Mouse (Mus musculus) cerebellum, adult 2 months (tissue): ENCODE results near the gene Elfn1. TPM values are rescaled to one million over a fixed set of nuclear protein-coding genes. Genes with fewer than 3 reads are reported as not detected.

ENCODE experiments used
- DNase-seq, 2 experiments: peaks; one replicate each; pipeline ENCODE4 v3.0.0; 2021
- H3K27ac ChIP-seq: fragments of 200-500 bp; 2 replicates; pipeline ENCODE4 v1.5.1; 2012; ENCODE audit warnings: low read length, control low read depth, inconsistent platforms; ENCODE audit not compliant: insufficient read depth
- H3K27me3 ChIP-seq: fragments of 200-500 bp; 2 replicates; pipeline ENCODE4 v1.6.1; 2012; ENCODE audit warnings: inconsistent platforms, mild to moderate bottlenecking, low read length, moderate library complexity; ENCODE audit not compliant: control insufficient read depth, insufficient read depth
- H3K4me1 ChIP-seq: fragments of 200-500 bp; 2 replicates; pipeline ENCODE4 v1.6.1; 2011; ENCODE audit warnings: low read length; ENCODE audit not compliant: control insufficient read depth, insufficient read depth
- H3K4me3 ChIP-seq: fragments of 200-500 bp; replicated peaks from 2 replicates; pipeline ENCODE3; 2011; ENCODE audit warnings: mild to moderate bottlenecking, low read depth, low read length, control low read depth; ENCODE audit not compliant: insufficient read depth
- CTCF ChIP-seq: fragments of 200-500 bp; IDR thresholded peaks from 2 replicates; pipeline ENCODE4 v1.5.1; 2011; ENCODE audit warnings: low read depth, mild to moderate bottlenecking, control low read depth, low read length, moderate library complexity, borderline replicate concordance; ENCODE audit not compliant: insufficient read depth
- POLR2A ChIP-seq: fragments of 200-500 bp; IDR thresholded peaks from 2 replicates; pipeline ENCODE4 v1.6.1; 2011; ENCODE audit warnings: low read length, control low read depth, borderline replicate concordance; ENCODE audit not compliant: insufficient read depth
- WGBS: fragments of 180-500 bp; shearing (Covaris S2); methylation state at CpG from one replicate; pipeline ENCODE4 v1.1.7; 2018; 5-methylcytosine and 5-hydroxymethylcytosine counted together
- polyA plus RNA-seq: library from polyadenylated mRNA; depleted of rRNA; stranded (reverse); fragments of >200 nt; gene quantifications from 2 replicates; pipeline ENCODE4 v1.2.3, GENCODE M21; 2012

Gene Elfn1
- polyA plus RNA-seq, 1 experiment, result 8.6 TPM

GRCm38 (mm10) chr5:139907241-139907640, 502 bp upstream of the Elfn1 start:
- Histone ChIP-seq H3K4me1 (peaks cover 6% of the 10 kb centered on the region), H3K27ac (no peak overlapping the region), H3K4me3 (no peak overlapping the region), H3K27me3 (peaks cover 10% of the 10 kb centered on the region; the same call in 1 of the 2 replicates)
- peak; percentile 26 to 30 for DNase-seq
- under 1% methylated on average over 19 of the region's 19 CpGs for WGBS
- TF ChIP-seq POLR2A, result no peak
- TF ChIP-seq CTCF, result peak; percentile 32; the same call in 1 of the 2 replicates

GRCm38 (mm10) chr5:139908243-139908810, 584 bp downstream of the Elfn1 start:
- under 1% methylated on average over 78 of the region's 78 CpGs for WGBS
- DNase-seq, result no peak
- H3K27ac ChIP-seq, result no peak overlapping the region
- peak overlapping the region; percentile 53 for H3K4me3 ChIP-seq
- H3K4me1 ChIP-seq, result peaks cover 6% of the 10 kb centered on the region
- peaks cover 10% of the 10 kb centered on the region; the same call in 1 of the 2 replicates for H3K27me3 ChIP-seq
- TF ChIP-seq POLR2A (no peak), CTCF (no peak)

- WGBS, result under 1% methylated on average over 50 of the region's 50 CpGs
- DNase-seq, result no peak
- Histone ChIP-seq H3K27ac (no peak overlapping the region), H3K27me3 (peaks cover 10% of the 10 kb centered on the region; the same call in 1 of the 2 replicates), H3K4me3 (peak overlapping the region; percentile 53), H3K4me1 (peaks cover 6% of the 10 kb centered on the region)
- TF ChIP-seq CTCF (no peak), POLR2A (no peak)
Measured at GRCm38 (mm10) chr5:139908811-139909627, 1.3 kb downstream of the Elfn1 start.

- H3K4me3 ChIP-seq, result no peak overlapping the region
- peaks cover 6% of the 10 kb centered on the region for H3K4me1 ChIP-seq
- H3K27ac ChIP-seq, result no peak overlapping the region
- H3K27me3 ChIP-seq, result peaks cover 10% of the 10 kb centered on the region; the same call in 1 of the 2 replicates
- DNase-seq, result no peak
- TF ChIP-seq POLR2A (no peak), CTCF (no peak)
- 4% methylated on average over 29 of the region's 29 CpGs for WGBS
Measured at GRCm38 (mm10) chr5:139909710-139910550, 2.2 kb downstream of the Elfn1 start.

GRCm38 (mm10) chr5:139910755-139911300, 3.1 kb downstream of the Elfn1 start:
- Histone ChIP-seq H3K27ac (no peak overlapping the region), H3K4me1 (peaks cover 6% of the 10 kb centered on the region), H3K27me3 (peaks cover 10% of the 10 kb centered on the region; the same call in 1 of the 2 replicates), H3K4me3 (no peak overlapping the region)
- DNase-seq, result no peak
- TF ChIP-seq POLR2A (no peak), CTCF (no peak)
- 65% methylated on average over 3 of the region's 3 CpGs for WGBS

- WGBS, result 18% methylated on average over 19 of the region's 19 CpGs
- no peak overlapping the region for H3K4me3 ChIP-seq
- no peak for DNase-seq
- no peak overlapping the region for H3K27ac ChIP-seq
- no peak for TF ChIP-seq CTCF
- no peak for TF ChIP-seq POLR2A
- H3K4me1 ChIP-seq, result peaks cover 6% of the 10 kb centered on the region
- peaks cover 10% of the 10 kb centered on the region; the same call in 1 of the 2 replicates for H3K27me3 ChIP-seq
Measured at GRCm38 (mm10) chr5:139911506-139911905, 3.8 kb downstream of the Elfn1 start.

- WGBS, result 2% methylated on average over 56 of the region's 64 CpGs
- Histone ChIP-seq H3K27ac (no peak overlapping the region), H3K4me3 (no peak overlapping the region), H3K4me1 (peaks cover 6% of the 10 kb centered on the region), H3K27me3 (peaks cover 8% of the 10 kb centered on the region; the same call in 1 of the 2 replicates)
- TF ChIP-seq CTCF (no peak), POLR2A (no peak)
- DNase-seq, result no peak
Measured at GRCm38 (mm10) chr5:139912121-139912771, 4.5 kb downstream of the Elfn1 start.
